Mouse (Mus musculus) gastrocnemius, postnatal 4 days (tissue): ENCODE results near the gene Slc9a8. TPM values are rescaled to one million over a fixed set of nuclear protein-coding genes. Genes with fewer than 3 reads are reported as not detected.

Experiments
- DNase-seq, 2 experiments: peaks; one replicate each; pipeline ENCODE4 v3.0.0; 2021 to 2022; ENCODE audit warnings: low spot score in 2 of 2, mixed read lengths in 2 of 2
- total RNA-seq, 2 experiments: library from RNA; stranded (reverse); gene quantifications; 2 replicates each; pipeline ENCODE4 v1.2.3; 2021

The Slc9a8 gene
- total RNA-seq, 2 experiments from 2014 or later: 28.4 to 32.3 TPM

- no peak for DNase-seq
These were observed 61.2 kb downstream of the Slc9a8 start for GRCm38 (mm10) chr2:167482681-167483080.

GRCm38 (mm10) chr2:167483081-167483826, 61.7 kb downstream of the Slc9a8 start:
- DNase-seq: no peak

DNA sequence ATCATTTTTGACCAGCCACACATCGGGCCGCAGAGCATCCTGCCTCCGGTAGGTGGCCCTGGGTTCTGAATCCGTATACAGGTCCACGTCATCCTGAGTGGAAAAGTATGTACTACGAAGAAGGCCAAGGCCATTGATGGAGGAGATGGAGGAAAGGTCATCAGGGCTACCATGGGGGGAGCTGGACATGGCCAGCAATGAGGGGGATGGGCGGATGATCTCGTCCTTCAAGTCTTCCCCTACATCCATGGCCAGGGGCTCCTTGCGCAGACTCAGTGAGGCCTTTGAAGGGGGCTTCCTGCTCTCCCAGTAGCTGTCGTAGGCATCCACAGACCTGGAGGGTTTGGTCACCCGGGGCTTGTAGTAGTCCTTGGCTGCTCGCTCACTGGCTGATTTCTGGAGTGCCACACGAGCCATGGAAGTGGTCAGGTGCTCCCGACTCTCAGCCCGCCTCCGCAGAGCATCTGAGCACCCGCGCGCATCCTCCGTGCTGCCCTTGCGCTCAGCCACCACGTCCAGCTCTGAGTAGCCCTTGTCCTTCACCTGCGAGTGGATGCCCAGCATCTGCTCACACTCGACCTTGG, 62.4 kb downstream of the Slc9a8 start:
- no peak for DNase-seq

DNA sequence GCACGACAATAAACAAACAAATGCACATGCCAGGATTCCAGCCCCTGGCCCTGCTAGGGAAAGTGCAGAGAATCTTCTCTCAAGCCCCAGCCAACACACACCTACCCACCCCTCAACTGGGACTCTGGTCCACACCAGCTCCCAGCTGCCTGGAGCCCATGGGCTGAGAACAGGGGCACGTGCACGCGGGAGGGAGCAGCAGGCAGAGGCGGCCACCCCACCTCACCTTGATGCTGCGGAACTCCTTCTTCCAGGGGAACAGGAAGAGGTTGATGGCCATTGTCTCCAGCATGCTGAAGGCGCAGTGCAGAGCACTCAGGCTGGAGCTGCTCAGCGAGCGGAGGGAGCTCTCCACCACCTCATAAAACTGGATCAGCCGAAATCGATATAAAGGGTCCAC, 63.4 kb downstream of the Slc9a8 start:
- DNase-seq: no peak

GRCm38 (mm10) chr2:167485501-167486377, 64.2 kb downstream of the Slc9a8 start:
- peak in 1 of 2 experiments; percentile 42 for DNase-seq

- no peak for DNase-seq
These were observed 65.1 kb downstream of the Slc9a8 start for GRCm38 (mm10) chr2:167486573-167486972.

DNA sequence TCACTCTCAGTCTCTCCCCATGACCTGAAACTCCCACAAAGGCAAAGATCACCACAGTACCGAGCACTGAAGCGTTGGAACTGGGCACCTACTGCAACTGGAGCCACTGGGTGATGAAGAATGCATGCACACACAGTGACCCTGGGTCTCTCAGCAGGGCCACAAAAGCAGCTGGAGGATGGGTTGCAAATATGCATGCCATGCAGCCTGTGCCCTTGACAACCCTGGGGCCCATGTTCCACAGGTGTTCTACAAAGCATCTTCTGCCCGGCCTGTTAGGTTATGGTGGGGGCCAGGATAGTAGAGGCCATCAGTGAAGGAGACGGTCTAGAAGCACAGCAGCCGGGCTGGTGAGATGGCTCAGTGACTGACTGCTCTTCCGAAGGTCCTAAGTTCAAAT, 66.0 kb downstream of the Slc9a8 start:
- no peak for DNase-seq

GRCm38 (mm10) chr2:167487994-167488393, 66.5 kb downstream of the Slc9a8 start:
- no peak for DNase-seq

DNA sequence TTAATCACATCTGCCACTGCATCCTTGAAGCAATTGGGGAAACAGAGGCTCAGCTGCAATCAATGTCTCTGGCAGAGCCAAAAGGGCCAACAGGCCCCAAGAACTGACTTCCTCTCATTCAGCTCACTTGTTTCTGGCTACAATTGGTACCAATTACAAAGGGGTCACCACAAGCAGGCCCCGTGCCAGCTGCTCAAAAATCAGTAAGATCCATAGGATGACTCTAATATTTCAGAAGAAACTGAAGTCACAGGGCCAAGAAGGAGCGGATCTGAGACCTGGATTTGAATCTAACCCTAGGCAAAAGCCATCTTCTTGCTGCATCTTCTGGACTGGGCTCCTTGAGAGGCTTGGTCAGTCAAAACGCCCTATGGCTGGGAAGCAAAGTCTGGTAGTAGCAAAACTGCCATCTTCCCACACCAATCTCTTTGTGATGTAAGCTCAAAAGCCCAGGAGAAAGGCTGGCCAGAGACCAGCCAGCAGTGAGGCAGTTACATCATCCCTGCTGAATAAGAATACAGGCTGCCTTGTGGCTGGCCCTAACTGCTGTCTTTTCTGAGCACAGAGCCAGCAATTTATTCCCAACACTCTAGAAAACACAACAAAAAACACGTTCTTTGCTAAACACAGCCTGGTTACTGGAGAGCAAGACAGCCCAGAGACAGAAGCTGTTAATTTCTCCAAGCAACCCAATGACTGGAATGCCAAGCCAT, 69.5 kb downstream of the Slc9a8 start:
- no peak for DNase-seq

- peak in 1 of 2 experiments; percentile 48 for DNase-seq
These were observed 70.5 kb downstream of the Slc9a8 start, which contains the start of gene Rnf114 for GRCm38 (mm10) chr2:167491757-167492708. Gene Rnf114 (plus strand): TSS chr2:167492645.

DNA sequence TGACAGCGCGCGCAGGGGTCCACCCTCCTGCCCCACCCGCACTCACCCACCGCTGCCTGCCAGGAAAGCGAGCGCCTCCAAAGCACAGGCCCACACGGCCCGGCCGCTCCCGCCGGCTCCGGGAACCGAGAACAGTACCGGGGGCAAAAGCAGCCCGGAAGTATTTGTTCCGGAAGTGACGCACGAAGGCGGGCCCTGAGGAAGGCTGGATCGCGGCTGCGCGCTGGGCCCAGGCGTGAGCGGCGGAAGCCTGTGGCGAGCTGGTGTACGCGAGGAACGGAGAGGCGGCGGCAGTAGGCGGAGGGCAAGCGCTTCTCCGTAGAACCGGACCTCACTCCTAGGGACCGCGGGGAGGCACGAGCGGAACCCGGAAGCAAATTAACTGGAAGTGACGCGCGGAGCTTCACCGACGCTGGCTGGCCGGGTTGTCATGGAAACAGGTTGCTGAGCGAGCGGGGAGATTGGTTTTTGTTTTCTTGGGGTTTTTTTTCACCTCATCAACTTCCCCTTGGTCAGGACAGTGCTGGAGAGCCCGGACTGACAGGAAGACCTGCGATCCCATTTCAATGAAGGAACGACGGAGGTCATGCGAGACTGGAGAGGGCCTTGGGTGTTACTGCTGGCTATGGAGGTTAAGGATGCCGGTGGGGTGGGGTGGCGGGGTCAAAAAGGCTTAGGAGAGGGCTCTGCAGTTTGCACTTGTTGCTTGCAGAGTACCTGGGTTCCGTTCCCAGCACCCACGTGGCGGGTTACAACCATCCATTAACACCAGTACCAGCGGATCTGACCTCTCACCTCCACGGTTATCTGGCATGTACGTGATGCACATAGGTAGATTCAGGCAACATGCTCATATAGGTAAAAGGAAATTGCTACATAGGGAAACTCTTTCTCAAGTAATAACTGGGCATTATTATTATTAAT, 71.5 kb downstream of the Slc9a8 start, which contains the start of gene Spata2:
TSS of gene Spata2 (minus strand) at position 175 of the 924 bp plus-strand sequence.
- peak; percentile 78 to 92 for DNase-seq

DNA sequence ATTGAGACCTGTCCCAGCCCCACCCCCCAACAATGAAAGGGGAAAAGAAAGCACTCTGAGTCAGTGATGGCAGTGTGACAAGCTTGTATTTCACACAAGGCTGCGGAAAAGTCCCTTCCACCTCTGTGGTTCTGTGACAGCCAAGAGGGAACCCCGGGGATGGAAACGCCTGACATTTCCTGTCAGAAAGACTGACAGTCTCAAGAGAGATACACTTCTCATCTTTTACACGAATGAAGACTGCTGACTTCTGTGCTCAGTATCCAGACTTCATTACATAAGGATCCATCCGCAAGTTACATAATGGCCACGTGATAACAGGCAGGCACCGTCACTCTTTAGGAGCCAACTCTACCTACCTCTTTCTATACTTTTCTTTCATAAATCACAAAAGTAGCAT, 74.9 kb downstream of the Slc9a8 start:
- DNase-seq: no peak

DNA sequence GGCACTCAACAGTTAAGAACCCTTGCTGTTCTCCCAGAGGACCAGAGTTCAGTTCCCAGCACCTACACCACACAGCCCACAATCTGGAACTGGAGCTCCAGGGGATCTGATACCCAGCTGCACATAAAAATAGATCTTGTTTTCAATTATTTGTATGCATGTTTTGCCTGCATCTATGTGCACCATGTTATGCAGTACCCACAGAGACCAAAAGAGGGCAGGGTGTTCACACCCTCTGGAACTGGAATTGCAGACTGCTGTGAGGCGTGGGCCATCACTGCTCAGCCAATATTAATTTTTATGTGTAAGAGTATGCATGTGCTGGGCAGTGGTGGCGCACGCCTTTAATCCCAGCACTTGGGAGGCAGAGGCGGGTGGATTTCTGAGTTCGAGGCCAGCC, 75.8 kb downstream of the Slc9a8 start:
- DNase-seq: no peak

DNA sequence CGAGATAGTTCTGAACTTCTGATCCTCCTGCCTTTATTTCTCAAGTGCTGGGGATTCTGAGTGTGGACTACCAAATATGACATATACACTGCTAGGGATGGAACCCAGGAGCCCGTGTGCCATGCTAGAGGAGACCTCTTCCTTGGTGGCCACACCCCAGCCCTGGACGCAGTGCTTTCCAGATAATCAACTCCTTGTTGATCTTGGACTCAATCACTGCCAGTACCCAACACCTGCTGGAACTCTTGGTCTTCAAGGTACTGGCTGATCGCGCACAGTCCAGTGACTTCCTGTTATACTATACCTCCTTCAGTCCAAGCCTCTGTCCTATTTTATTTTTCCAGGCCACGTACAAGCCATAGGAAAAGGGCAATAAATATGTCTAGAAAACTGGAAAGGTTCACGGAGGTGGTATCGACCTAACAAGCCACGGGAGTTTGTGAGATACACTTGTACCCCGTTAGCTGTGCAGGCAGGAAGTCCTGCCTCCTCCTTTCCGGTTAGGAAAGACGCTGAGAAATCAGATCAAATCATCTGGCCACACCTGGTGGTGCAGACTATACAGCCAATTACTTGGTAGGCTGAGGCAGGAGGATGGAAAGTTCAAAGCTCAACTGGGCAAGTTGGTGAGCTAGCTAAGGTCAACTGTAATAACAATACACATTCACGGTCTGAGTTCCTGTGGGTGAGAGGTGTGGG, 81.2 kb downstream of the Slc9a8 start:
- no peak for DNase-seq

GRCm38 (mm10) chr2:167503253-167503895, 81.9 kb downstream of the Slc9a8 start:
- DNase-seq: peak; percentile 91 to 92

- DNase-seq: no peak
These were observed 82.4 kb downstream of the Slc9a8 start for GRCm38 (mm10) chr2:167503896-167504349.

- no peak for DNase-seq
These were observed 83.6 kb downstream of the Slc9a8 start for GRCm38 (mm10) chr2:167505127-167505526.
